Mouse (Mus musculus): ENCODE measurements around the gene Lmbr1l.

DNA sequence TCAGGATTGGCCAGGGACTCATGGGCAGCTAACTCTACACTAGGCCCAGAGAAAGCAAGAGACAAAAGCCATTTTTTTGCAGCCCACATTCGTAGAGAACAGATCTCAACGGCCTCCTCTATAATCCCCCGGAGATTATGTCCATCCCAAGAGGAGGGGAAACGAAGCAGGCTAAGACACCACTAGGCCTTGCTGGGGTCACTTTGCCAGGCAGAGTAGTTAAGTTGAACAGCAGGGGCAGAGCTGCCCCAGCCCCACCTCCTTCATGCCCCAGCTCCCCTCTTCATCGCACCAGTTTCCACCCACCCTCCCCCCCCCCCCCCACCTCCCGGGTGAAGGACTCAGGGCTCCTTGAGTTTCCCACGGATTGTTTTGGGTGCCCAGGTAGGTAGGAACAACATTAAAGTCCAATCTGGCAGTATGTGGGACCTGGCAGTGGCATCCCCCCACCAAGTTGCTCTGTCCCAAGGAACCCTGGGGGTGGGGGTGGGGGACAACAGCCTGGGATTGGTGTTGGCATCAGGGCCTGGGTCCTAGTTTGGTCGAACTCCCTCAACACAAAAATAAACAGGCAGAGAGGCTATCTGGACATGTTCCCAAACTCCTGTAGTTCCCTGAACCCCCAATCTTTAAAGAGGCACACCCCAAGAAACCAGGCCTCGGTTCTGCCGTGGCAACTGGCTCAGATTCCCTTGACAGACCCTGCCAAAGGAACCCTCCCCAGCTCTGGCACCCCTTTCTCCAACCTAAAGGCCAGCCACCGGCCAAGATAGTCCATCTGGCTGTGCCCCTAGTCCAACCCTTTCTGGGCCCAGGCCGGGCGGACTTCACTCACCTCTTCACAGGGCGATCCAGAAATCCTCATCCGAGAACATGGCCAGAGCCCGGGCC lies 47.6 kb downstream of the Lmbr1l start:
- TF ChIP-seq MXI1 (IDR thresholded peaks at IDR 0.05; ENCODE audit: low read depth, low read length) (no peak; the same call in 1 of the 2 replicates), EP300 (IDR thresholded peaks at IDR 0.05; ENCODE audit: low read length) (no peak), CHD1 (IDR thresholded peaks at IDR 0.05; ENCODE audit: low read depth, low read length) (no peak), TCF12 (IDR thresholded peaks at IDR 0.05; ENCODE audit: low read depth, low read length) (no peak), MYC (IDR thresholded peaks at IDR 0.05; ENCODE audit: low read depth, low read length) (no peak), HCFC1 (IDR thresholded peaks at IDR 0.05; ENCODE audit: low read depth, low read length) (no peak), PAX5 (IDR thresholded peaks at IDR 0.05; ENCODE audit: low read length) (no peak)

Measured in CH12.LX (cell line).